Mouse (Mus musculus): ENCODE results near the gene Dusp1.

Dusp1 gene

GRCm38 (mm10) chr17:26560526-26561289 is 1.2 kb downstream of the Dusp1 start:
- no peak for DNase-seq (ENCODE audit: low spot score in 2 of 2)

- no peak for DNase-seq (ENCODE audit: low spot score in 2 of 2)
Measured at GRCm38 (mm10) chr17:26553033-26553432, 8.9 kb downstream of the Dusp1 start.

- no peak for DNase-seq (ENCODE audit: low spot score in 2 of 2)
Measured at GRCm38 (mm10) chr17:26551104-26551503, 10.8 kb downstream of the Dusp1 start.

DNA sequence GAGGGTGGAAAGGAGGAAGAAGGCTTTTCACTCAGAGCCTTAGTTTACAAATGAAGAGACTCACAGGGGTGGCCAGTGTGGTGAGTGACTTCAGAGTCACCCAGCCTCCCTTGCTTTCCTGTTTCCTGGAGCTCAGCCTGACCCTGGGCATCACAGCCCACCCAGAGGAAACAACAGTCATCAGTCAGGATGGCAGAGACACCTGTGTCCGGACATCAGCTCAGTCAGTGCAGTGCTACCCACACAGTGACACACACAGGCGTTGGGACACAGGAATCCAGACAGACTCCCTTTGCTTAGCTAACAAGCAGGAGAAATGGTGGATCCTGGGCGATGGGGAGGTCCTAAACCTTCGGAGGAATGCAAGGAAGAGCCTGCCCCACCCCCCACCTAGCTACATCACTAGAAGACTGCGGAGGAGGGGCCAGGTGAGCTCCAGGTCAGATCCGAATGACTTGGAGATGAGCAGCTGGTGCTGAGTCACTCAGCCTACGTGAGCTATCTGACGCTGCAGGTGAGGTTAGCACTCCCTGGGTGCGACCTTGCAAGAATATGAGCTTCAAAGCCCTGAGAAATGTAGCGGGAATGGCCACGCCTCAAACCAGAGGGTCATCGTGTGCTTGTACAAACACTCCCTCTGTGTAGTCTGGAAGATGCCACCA is 12.6 kb downstream of the Dusp1 start:
- DNase-seq (ENCODE audit: low spot score in 2 of 2): no peak

- DNase-seq (ENCODE audit: low spot score in 2 of 2): no peak
Measured at GRCm38 (mm10) chr17:26548566-26548965, 13.4 kb downstream of the Dusp1 start.

DNA sequence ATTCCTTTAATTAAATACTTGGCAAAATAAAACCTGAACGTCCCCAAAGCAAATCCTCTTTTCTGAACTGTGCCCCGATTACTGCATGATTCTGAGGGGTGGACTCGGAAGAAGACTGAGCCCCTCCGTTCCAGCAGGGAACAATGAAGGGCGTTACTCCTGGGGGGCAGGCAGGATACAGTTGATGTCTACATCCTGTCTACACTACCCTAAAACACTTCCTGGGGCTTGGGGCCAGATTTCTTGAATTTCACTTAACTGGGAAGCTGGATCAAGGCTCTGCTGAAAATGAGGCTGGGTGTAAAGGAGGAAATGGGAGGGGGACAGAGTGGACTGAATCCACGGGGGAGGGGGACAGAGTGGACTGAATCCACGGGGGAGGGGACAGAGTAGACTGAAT is 14.2 kb downstream of the Dusp1 start:
- no peak for DNase-seq (ENCODE audit: low spot score in 2 of 2)

DNA sequence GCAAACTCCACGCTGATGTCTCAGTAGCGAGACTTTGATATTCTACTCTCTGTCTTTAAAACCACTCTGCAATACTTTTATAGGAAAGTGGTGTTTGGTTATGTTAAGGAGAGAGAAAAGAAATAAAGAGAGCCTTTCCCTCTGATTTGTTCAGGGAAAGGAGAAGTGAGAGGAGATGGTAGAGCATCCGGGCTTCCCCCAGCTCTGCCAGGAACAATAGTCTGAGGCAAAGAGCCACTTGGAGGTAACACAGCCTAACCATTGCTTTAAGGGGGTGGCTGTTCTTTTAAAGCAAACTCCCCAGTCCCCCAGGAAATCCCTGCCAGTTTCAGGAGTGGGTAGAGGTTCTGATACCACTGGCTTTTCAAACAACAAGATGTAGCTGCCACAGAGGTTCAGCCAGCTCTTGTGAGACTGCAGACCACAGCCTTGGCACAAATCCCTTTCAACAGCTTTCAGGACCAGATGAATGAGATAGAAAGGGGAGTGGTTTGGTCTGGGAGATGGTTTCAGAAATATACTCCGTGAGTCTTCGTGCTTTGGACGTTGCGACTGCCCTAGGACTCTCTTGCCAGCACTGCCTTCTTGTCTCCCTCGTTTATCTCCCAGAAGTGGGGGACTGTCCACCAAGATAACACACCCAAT is 17.5 kb downstream of the Dusp1 start:
- DNase-seq (ENCODE audit: low spot score in 2 of 2): no peak

DNA sequence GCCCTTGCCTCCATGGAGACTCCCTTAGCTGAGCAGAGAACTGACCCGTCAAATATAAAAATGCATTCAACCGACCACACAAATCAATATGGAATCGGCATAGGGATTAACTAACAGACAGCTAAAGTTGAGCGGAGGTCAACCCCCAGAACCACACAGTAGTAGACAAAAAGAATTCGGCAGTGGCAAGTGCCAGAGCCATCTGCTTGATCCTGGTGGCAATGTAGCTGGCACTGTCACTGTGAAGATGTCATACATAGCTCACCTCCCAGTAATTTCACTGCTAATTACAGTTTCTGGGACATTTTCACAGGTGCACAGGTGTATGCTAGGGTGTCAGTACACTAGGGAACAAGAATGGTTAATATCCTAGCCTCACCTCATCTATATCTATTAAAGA is 21.8 kb downstream of the Dusp1 start:
- DNase-seq (ENCODE audit: low spot score in 2 of 2): no peak

DNA sequence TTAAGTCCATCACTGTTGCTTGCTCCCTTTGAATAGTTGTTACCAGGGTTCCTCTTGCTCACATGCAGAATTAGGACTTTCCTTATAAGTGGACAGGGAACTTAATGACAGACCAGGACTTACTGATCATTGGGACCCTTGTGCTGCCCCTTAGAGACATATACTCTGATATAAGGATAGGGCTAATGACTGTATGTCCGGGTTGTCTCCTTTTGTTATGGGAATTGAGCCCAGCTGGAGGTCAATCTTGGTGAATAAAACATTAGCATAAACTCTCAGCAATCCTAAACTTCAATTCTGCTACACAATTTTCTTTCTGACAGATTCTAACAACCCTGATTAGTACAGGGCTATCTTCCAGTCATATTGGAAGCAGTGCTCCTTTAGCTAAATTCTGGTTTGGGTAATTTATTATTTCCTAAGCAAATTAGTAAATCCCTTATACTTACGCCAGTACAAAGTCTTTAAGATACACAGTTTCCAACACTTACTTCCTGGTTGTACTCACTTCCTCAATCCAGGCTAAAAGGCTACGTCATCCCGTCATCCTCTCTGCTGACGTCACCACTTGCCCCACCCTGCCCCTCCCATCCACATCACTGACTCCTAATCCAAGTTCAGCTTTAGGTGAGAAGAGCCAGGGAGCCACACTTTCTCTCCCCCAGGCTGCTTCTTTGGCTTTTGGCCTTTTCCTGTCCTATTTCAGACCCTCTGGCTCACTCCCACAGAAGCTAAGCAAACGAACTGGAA is 24.0 kb downstream of the Dusp1 start:
- no peak for DNase-seq (ENCODE audit: low spot score in 2 of 2)

DNA sequence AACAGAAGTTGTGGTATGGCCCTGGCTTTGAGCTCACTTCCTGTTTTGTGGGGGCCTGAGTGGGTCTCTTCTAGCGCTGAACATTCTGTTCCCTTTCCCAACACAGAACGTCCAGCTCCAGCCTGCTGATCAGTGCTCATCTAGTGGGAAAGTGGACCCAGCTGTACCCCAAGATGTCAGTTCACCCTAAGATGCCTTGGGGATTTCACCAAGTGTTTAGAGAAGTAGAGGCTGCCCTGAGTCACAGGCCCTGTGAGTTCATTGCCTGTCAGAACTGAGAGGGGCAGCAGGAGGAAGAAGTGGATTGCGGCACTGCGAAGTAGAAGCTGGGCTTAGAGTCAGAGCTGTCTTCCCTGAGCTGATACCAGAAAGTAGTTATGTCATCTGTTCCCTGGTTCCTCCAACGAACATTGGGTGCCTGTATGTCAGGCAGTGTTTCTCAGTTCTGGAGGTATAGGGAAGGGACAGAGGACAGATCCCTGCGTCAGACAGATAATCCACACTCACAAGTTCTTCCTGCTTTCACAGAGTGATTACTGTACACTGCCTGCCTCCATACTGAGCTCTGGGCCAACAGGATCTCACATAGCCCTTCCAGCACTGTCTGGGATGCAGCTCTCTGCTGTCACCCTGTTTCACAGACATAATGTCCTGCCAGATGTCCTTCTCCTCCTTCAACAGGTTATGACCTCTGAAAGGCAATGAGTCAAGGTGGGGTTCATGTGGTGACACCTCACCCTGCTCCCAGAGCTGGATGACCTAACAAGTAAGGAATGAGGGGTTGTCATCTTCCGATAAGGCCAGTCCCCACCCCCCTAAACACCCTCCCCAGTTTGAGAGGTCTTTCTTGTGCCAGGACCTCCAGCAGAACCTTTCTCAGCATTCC is 26.4 kb downstream of the Dusp1 start:
- DNase-seq (ENCODE audit: low spot score in 2 of 2): no peak

GRCm38 (mm10) chr17:26534695-26535094 is 27.2 kb downstream of the Dusp1 start:
- DNase-seq (ENCODE audit: low spot score in 2 of 2): no peak

DNA sequence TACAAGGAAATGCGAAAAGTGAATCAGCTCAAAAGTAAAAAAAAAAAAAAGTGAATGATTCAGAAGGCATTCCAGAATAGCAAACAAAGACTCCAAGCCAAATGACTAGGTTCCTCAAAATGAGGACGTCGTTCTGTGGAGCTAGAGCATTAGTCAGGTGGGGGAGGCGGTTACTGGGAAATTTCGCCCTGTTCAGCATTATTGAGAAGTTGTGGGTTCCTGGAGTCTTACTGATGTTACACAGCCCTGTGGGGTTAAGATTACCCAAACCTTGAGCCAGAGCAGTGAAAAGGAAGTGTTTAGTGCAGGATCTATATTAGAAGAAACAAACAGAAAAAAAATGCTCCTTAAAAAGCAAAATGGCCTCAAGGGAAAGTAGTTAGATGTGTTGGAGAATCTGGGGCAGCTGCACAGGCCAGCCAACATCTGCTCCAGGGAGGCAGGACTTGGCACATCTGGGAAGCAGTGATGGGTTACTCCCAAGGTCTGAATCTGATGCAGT is 28.0 kb downstream of the Dusp1 start:
- DNase-seq (ENCODE audit: low spot score in 2 of 2): no peak

GRCm38 (mm10) chr17:26532476-26533045 is 29.4 kb downstream of the Dusp1 start:
- DNase-seq (ENCODE audit: low spot score in 2 of 2): peak in 1 of 2 experiments; percentile 21

DNA sequence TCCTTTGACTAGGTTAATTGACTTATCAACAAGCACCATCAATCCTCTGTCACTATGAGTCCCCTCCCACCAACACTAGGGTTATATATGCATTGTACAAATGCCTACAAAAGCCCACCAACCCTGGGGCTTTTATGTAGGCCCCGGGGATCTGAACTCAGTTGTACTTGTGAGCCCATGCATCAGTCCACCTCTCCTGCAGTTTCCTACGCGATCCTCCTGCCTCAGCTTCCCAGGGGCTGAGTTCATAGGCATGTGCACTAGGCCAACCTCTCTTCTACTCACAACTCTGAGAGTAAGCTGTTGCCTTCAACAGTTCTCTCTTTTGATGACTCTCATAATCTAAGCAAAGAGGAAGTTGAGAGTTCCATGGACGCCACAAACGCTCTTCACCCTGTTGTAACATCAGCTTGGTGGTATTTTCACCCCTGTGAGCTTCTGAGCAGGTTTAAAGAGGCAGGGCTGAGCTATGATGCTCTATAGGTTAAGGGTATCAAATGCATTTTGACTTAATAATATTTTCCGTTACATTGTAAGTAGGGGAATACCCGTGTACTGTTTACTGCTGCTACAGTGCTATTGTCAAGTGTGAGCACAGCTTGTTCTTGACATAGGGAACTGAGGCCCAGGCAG is 30.4 kb downstream of the Dusp1 start:
- no peak for DNase-seq (ENCODE audit: low spot score in 2 of 2)

DNA sequence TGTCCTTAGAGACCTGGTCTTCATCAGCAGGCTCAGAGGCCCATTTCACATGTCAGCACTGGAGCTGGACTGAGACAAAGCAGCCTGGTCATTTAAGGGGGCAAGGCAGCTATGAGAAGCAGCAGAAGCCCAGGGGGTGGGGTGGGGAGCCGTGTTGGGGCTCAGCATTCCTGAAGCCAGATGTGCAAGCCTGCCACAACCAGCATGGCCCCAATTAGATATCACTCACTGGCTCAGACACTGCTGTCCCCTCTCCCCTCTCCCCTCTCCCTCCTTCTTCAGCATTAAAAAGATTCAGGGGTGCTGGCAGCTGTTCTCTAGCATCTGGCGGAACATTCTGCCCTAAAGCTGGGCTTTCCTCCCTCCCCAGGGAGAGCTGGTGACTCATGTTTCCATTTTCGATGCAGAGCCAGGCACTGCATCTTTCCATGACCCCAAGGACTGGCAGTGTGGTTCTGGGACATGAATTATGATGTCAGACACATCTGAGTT is 31.3 kb downstream of the Dusp1 start:
- DNase-seq (ENCODE audit: low spot score in 2 of 2): peak in 1 of 2 experiments; percentile 17

- DNase-seq (ENCODE audit: low spot score in 2 of 2): no peak
Measured at GRCm38 (mm10) chr17:26529791-26530241, 32.1 kb downstream of the Dusp1 start.

- peak in 1 of 2 experiments; percentile 25 for DNase-seq (ENCODE audit: low spot score in 2 of 2)
Measured at GRCm38 (mm10) chr17:26528751-26529150, 33.2 kb downstream of the Dusp1 start.

DNA sequence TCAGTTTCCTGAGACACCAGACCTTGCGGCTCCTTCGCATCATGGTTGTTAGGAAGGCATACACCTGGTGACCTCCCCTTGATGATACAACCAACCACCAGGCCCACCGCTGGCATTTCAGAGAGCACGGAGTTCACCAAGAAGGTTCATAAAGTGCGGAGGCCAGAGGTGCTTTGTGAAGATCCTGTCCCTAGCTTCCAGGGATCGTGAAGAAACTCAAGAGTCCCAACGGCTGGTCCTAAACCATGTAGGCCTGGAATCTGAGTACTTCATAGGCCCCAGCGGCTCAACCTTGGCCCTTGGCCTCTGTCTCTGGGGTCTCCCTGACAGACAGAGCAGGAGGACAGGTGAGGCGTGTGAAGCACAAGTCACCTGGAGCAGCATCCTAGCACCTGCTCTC is 34.6 kb downstream of the Dusp1 start:
- peak in 1 of 2 experiments; percentile 16 for DNase-seq (ENCODE audit: low spot score in 2 of 2)

GRCm38 (mm10) chr17:26525316-26525715 is 36.6 kb downstream of the Dusp1 start:
- peak; percentile 65 to 77 for DNase-seq (ENCODE audit: low spot score in 2 of 2)

- no peak for DNase-seq (ENCODE audit: low spot score in 2 of 2)
Measured at GRCm38 (mm10) chr17:26524801-26525200, 37.1 kb downstream of the Dusp1 start.

Measured in right cerebral cortex, postnatal 10 days (tissue).